Mouse (Mus musculus): ENCODE results near the gene Mxd1.

DNA sequence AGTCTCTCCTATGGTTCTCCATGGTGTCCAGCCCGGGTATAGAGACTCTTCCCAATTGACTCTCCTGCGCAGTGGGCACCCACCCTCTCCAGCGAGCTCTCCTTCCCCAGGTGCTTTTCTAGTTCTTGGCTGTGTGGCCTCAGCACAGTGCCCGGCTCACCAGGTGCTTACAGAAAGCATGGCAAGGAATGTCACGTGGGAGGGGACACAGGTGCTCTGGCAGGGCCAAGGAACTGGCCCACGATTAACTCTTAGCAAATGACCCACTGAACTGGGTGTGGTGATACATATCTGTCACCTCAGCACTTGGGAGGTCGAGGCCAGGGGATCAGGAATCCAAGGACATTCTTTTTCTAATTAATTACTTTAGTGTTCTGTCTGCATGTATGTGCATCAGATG lies 22.8 kb downstream of the Mxd1 start:
- TF ChIP-seq CTCF (IDR thresholded peaks at IDR 0.05; ENCODE audit: extremely low read depth, insufficient read depth, insufficient read length, insufficient replicate concordance), result no peak
- no peak for TF ChIP-seq POLR2A (IDR thresholded peaks at IDR 0.05; ENCODE audit: low read depth, low read length)

Data from spleen, adult 2 months (tissue).